Mouse (Mus musculus) midbrain, embryonic 13.5 days (tissue): Measurements from ENCODE around the gene Ampd1. TPM values are rescaled to one million over a fixed set of nuclear protein-coding genes. Genes with fewer than 3 reads are reported as not detected.
"Not testable (repeated sequence)": the region's sequence is repeated elsewhere in the genome, so short reads cannot be mapped to it uniquely, and the experiment has no call there.

Experiments
- ATAC-seq: fragments of 200-750 bp; cut with Nextera tagmentation; 2 replicates; pipeline ENCODE4 v1.8.0; 2017; ENCODE audit warnings: mild to moderate bottlenecking, moderate TSS enrichment, moderate library complexity
- H3K27ac ChIP-seq: fragments of 300-500 bp; sonication (generic); 2 replicates; pipeline ENCODE4 v1.5.1; 2015; ENCODE audit warnings: inconsistent platforms, mild to moderate bottlenecking, moderate library complexity
- H3K27me3 ChIP-seq: fragments of 300-500 bp; sonication (generic); 2 replicates; pipeline ENCODE4 v1.6.1; 2015; ENCODE audit warnings: mild to moderate bottlenecking, inconsistent platforms
- H3K36me3 ChIP-seq: fragments of 300-500 bp; sonication (generic); 2 replicates; pipeline ENCODE4 v1.6.1; 2015; ENCODE audit warnings: mild to moderate bottlenecking, inconsistent platforms
- H3K4me1 ChIP-seq: fragments of 300-500 bp; sonication (generic); replicated peaks from 2 replicates; pipeline ENCODE4 v1.6.1; 2015; ENCODE audit warnings: inconsistent platforms
- H3K4me2 ChIP-seq: fragments of 300-500 bp; sonication (generic); replicated peaks from 2 replicates; pipeline ENCODE4 v1.6.1; 2015; ENCODE audit warnings: moderate library complexity, mild to moderate bottlenecking, inconsistent platforms
- H3K4me3 ChIP-seq: fragments of 300-500 bp; sonication (generic); replicated peaks from 2 replicates; pipeline ENCODE4 v1.5.1; 2015; ENCODE audit warnings: mild to moderate bottlenecking, inconsistent platforms
- H3K9ac ChIP-seq: fragments of 300-500 bp; sonication (generic); replicated peaks from 2 replicates; pipeline ENCODE4 v1.6.1; 2015; ENCODE audit warnings: mild to moderate bottlenecking, inconsistent platforms
- H3K9me3 ChIP-seq: fragments of 300-500 bp; sonication (generic); 2 replicates; pipeline ENCODE4 v1.6.1; 2016; ENCODE audit warnings: mild to moderate bottlenecking, inconsistent platforms
- WGBS: fragments of 180-500 bp; shearing (Covaris S2); methylation state at CpG from one replicate; pipeline ENCODE4 v1.1.7; 2015; 5-methylcytosine and 5-hydroxymethylcytosine counted together
- polyA plus RNA-seq: library from polyadenylated mRNA; unstranded; fragments of >200 nt; fragmentation: Nextera tagmentation; extraction: Ambion mirVana; gene quantifications from 2 replicates; pipeline ENCODE4 v1.2.1, GENCODE M21; 2015

Ampd1 gene
- polyA plus RNA-seq, 1 experiment from 2014 or later, result not detected

DNA sequence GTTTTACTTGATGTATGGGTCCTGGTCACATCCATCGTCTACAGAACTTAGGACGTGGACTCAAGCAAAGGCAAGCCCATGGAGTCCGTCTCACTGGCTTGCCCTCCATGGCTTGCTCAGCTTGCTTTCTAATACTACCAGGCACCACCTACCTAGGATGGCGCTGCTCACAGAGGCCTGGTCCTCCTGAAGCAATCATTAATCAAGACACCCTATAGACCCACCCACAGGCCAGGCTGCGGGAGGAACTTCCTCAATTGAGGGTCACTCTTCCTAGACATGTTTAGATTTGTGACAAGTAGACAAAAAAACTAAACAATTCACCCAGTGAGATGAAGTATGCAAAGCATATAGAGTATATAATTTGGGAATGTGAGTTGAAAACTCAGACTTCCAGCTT is 38.4 kb downstream of the Ampd1 start:
- Histone ChIP-seq H3K4me3 (no peak overlapping the region), H3K27me3 (no peaks in the 10 kb centered on the region), H3K9ac (no peak overlapping the region), H3K4me1 (no peaks in the 10 kb centered on the region), H3K36me3 (no peaks in the 10 kb centered on the region), H3K9me3 (no peaks in the 10 kb centered on the region), H3K27ac (no peak overlapping the region), H3K4me2 (no peak overlapping the region)
- 88% methylated on average over 5 of the region's 5 CpGs for WGBS
- ATAC-seq, result no peak

DNA sequence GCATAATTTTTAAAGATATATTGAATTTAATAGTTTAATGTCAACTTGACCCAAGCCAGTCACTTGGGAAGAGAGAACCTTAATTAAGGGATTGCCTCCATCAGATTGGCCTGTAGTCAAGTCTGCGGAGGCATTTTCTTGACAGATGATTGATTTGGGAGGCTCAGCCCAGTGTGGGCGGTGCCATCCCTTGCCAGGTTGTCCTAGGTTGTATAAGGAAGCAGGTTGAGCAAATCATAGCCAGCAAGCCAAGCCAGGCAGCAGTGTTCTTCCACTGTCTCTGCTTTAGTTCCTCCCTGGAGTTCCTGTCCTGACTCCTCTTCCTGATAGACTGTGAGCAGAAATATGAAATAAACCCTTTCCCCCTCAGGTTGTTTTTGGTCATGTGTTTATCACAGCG is 49.8 kb downstream of the Ampd1 start:
- H3K9ac ChIP-seq, result no peak overlapping the region
- no peak for ATAC-seq
- no peak overlapping the region for H3K4me3 ChIP-seq
- H3K9me3 ChIP-seq, result no peaks in the 10 kb centered on the region
- H3K4me1 ChIP-seq, result peaks cover 8% of the 10 kb centered on the region; the same call in 1 of the 2 replicates
- H3K36me3 ChIP-seq, result no peaks in the 10 kb centered on the region
- H3K27ac ChIP-seq, result no peak overlapping the region
- no peaks in the 10 kb centered on the region for H3K27me3 ChIP-seq
- H3K4me2 ChIP-seq, result no peak overlapping the region
- WGBS, result 89% methylated on average over 3 of the region's 3 CpGs

GRCm38 (mm10) chr3:103126138-103126537 is 52.3 kb downstream of the Ampd1 start:
- no peak for ATAC-seq
- WGBS, result 92% methylated on average over 3 of the region's 3 CpGs
- Histone ChIP-seq H3K4me2 (no peak overlapping the region), H3K9me3 (no peaks in the 10 kb centered on the region), H3K4me3 (no peak overlapping the region), H3K4me1 (peaks cover 14% of the 10 kb centered on the region), H3K9ac (no peak overlapping the region), H3K27ac (no peak overlapping the region), H3K27me3 (no peaks in the 10 kb centered on the region), H3K36me3 (no peaks in the 10 kb centered on the region)

DNA sequence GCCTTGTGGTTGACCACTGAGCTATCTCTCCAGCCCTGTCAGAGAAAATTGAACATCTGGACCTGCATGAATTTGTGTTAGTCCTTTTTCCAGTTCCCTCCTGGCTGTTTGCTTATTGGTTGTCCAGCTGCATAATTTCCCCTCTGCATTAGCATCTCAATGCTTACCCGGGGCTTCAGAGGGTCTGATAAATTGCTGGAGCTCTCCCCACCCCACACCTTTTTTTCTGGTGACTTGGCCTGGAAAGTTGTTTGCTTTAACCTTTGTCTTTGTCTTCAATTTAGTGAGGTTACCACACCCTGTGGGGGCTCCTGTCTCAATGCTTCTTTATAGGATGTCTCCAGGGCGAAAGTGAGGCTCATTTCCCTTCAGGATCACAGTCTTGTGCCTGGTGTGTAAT is 53.4 kb downstream of the Ampd1 start:
- no peak overlapping the region for H3K4me2 ChIP-seq
- no peak overlapping the region for H3K4me3 ChIP-seq
- WGBS, result 12% methylated on average over 2 of the region's 2 CpGs
- no peak overlapping the region for H3K27ac ChIP-seq
- ATAC-seq, result no peak
- H3K9me3 ChIP-seq, result no peaks in the 10 kb centered on the region
- H3K27me3 ChIP-seq, result no peaks in the 10 kb centered on the region
- no peaks in the 10 kb centered on the region for H3K36me3 ChIP-seq
- H3K4me1 ChIP-seq, result peaks cover 14% of the 10 kb centered on the region
- no peak overlapping the region for H3K9ac ChIP-seq

GRCm38 (mm10) chr3:103127721-103128120 is 53.9 kb downstream of the Ampd1 start:
- H3K27ac ChIP-seq, result no peak overlapping the region
- H3K36me3 ChIP-seq, result no peaks in the 10 kb centered on the region
- peaks cover 14% of the 10 kb centered on the region for H3K4me1 ChIP-seq
- H3K9me3 ChIP-seq, result no peaks in the 10 kb centered on the region
- 77% methylated on average over 5 of the region's 5 CpGs for WGBS
- ATAC-seq, result no peak
- H3K27me3 ChIP-seq, result no peaks in the 10 kb centered on the region
- H3K9ac ChIP-seq, result no peak overlapping the region
- H3K4me3 ChIP-seq, result no peak overlapping the region
- H3K4me2 ChIP-seq, result no peak overlapping the region

DNA sequence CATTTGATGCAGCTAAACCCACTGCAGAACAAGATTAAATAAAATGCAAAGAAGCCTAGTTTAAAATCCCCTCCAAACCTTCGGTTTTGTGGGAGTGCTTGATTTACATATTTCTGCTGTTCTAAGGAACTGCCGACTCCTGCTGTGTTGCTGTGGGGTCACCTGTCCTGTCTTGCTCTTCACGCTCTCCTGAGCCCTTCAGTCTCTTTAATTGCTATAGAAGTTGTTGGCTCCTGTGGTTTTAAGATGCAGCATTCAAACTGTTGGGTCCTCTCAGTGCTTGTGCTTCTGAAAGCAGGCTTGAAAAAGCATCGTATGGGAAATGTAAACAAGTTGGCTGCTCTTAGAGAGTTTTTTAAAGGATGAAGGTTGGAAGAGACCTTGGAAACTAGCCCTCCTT is 54.4 kb downstream of the Ampd1 start:
- Histone ChIP-seq H3K27me3 (no peaks in the 10 kb centered on the region), H3K9me3 (no peaks in the 10 kb centered on the region)
- ATAC-seq, result no peak

DNA sequence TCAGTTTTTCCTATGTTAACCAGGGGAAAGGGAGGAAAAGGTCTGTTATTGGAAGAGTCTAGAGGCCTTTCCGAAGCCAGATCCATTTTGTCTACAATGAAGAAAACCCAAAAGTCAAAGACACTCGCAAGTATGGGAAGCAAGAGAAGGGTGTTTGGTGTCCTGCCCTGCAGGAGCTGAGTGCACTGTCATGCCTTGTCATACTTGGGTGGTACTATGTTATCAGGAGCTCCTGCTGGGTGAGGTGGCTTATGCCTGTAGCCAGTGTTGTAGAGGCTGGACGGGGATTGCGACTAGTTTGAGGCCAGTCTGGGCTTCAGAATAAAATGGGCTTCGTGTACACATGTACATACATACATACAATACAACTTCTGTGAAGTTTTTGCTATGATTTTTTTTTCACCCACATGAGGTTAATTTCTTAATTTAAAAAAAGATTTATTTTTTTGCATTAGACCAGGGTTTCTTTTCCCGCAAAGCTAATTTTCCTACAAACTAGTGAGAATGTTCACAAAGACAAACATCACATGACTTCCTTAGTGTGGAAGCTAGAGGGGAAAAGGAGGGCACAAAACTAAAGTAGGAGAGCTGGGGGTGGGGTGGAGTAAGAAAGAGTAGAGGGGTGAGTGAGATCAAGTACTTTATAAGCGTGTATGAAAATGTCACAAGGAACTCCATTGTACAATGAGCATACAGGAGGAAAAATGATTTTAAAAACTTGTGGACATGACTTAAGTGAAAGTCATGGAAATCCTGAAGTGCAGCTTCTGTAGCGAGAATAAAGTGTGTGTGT is 55.7 kb downstream of the Ampd1 start:
- H3K4me2 ChIP-seq, result no peak overlapping the region
- WGBS, result 87% methylated on average over 8 of the region's 8 CpGs
- H3K4me1 ChIP-seq, result peaks cover 14% of the 10 kb centered on the region
- H3K27ac ChIP-seq, result 0 out of 2 replicates have a peak overlapping the region, but pooled peaks have one; percentile 14
- no peak overlapping the region for H3K4me3 ChIP-seq
- no peak for ATAC-seq
- H3K9ac ChIP-seq, result no peak overlapping the region
- H3K27me3 ChIP-seq, result no peaks in the 10 kb centered on the region
- no peaks in the 10 kb centered on the region for H3K36me3 ChIP-seq
- H3K9me3 ChIP-seq, result no peaks in the 10 kb centered on the region

More for the DNA sequence above, 54.4 kb downstream of the Ampd1 start:
- Histone ChIP-seq H3K4me2 (no peak overlapping the region), H3K36me3 (no peaks in the 10 kb centered on the region), H3K9ac (no peak overlapping the region), H3K4me3 (no peak overlapping the region), H3K4me1 (peaks cover 14% of the 10 kb centered on the region), H3K27ac (no peak overlapping the region)
- 39% methylated on average over 4 of the region's 4 CpGs for WGBS

DNA sequence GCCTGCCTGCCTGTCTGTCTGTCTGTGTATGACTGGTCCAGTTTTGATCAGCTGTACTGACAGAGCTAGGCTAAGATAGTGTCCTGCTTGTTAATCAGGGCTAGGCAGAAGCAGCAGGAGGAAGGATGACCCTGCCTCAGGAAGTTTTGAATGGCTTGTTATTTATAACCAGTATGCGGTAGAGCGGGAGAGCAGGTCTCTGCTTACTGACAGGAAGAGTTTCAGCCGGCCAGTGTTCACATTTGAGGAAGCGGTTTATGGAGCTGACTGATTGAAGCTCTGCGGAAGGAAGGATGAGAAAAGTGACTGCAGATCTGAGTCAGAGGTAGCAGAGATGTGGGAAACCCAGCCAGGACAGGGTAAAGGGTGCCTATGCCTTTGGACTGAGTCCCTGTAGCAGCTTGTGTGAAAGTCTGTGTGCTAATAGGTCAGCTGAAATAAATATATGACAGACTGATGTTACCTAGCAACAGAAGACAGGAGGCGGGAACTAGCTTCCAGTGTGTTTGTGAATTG is 56.5 kb downstream of the Ampd1 start:
- Histone ChIP-seq H3K36me3 (no peaks in the 10 kb centered on the region), H3K4me2 (no peak overlapping the region), H3K27ac (0 out of 2 replicates have a peak overlapping the region, but pooled peaks have one; percentile 14), H3K4me3 (no peak overlapping the region), H3K9ac (no peak overlapping the region), H3K4me1 (peaks cover 14% of the 10 kb centered on the region), H3K27me3 (no peaks in the 10 kb centered on the region), H3K9me3 (no peaks in the 10 kb centered on the region)
- ATAC-seq, result 0 out of 2 replicates have a peak, but pooled peaks have one; percentile 37
- WGBS, result 57% methylated on average over 6 of the region's 6 CpGs

- H3K27me3 ChIP-seq, result no peaks in the 10 kb centered on the region
- no peak overlapping the region for H3K4me2 ChIP-seq
- H3K4me1 ChIP-seq, result peaks cover 6% of the 10 kb centered on the region
- no peak overlapping the region for H3K9ac ChIP-seq
- H3K9me3 ChIP-seq, result no peaks in the 10 kb centered on the region
- no peaks in the 10 kb centered on the region for H3K36me3 ChIP-seq
- H3K27ac ChIP-seq, result no peak overlapping the region
- H3K4me3 ChIP-seq, result no peak overlapping the region
- no peak for ATAC-seq
- WGBS, result 93% methylated on average over 10 of the region's 10 CpGs
Observed at GRCm38 (mm10) chr3:103133098-103133497, 59.3 kb downstream of the Ampd1 start.

DNA sequence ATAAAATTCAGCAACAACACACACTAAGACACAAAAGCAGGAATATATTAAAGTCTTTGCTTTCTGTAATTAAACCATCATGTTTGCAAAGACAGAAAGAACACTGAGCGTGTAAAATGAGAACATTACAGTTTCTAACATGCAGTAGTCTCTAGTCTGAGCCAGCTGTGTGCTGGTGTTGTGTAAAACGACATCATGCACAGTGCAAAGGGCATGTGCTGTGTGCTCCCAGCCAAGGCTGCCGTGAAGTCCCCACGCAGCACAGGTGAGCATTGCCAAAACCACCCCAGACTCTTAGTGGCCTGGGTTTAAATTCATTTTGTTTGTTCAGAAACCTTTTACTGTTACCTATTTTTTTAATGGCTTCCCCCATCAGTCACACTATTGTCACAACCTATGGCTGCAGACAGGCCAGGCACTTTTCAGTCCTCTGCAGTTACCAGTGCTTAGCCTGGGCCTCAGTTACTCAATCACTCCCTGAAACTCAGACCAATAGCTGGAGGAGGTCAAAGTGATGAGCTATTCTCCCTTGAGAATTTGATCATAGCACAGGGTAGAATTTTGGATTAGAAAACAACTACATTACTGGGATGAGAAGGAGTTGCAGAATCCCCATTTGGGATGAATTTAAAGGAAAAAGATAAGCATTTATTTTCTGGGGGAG is 62.7 kb downstream of the Ampd1 start:
- Histone ChIP-seq H3K4me3 (no peak overlapping the region), H3K9ac (no peak overlapping the region), H3K27ac (no peak overlapping the region), H3K27me3 (no peaks in the 10 kb centered on the region), H3K4me2 (no peak overlapping the region), H3K4me1 (no peaks in the 10 kb centered on the region), H3K9me3 (no peaks in the 10 kb centered on the region), H3K36me3 (no peaks in the 10 kb centered on the region)
- ATAC-seq, result no peak
- WGBS, result 93% methylated on average over 4 of the region's 4 CpGs

DNA sequence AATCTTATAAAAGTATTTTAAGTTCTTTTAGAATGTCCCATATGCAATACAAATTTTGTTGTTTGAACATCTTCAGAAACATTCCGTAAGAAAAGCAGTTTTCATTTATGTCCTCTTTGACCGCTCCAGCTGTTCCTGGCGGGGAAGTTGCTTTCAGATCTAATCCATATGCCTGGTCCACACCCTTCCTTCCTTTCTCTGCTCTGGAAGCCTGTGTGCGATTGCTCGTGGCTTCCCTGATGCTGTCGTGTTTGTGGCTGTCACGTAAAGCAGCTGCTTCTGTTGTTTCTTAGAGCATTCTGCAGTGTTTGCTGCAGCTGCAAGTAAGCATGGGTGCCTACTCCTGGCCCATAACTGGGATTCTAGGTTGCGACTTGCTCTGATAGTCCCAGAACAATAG is 65.2 kb downstream of the Ampd1 start:
- Histone ChIP-seq H3K36me3 (no peaks in the 10 kb centered on the region), H3K9ac (no peak overlapping the region), H3K27me3 (no peaks in the 10 kb centered on the region), H3K4me2 (no peak overlapping the region), H3K9me3 (no peaks in the 10 kb centered on the region), H3K27ac (no peak overlapping the region), H3K4me1 (no peaks in the 10 kb centered on the region), H3K4me3 (no peak overlapping the region)
- ATAC-seq, result no peak
- 78% methylated on average over 8 of the region's 8 CpGs for WGBS

DNA sequence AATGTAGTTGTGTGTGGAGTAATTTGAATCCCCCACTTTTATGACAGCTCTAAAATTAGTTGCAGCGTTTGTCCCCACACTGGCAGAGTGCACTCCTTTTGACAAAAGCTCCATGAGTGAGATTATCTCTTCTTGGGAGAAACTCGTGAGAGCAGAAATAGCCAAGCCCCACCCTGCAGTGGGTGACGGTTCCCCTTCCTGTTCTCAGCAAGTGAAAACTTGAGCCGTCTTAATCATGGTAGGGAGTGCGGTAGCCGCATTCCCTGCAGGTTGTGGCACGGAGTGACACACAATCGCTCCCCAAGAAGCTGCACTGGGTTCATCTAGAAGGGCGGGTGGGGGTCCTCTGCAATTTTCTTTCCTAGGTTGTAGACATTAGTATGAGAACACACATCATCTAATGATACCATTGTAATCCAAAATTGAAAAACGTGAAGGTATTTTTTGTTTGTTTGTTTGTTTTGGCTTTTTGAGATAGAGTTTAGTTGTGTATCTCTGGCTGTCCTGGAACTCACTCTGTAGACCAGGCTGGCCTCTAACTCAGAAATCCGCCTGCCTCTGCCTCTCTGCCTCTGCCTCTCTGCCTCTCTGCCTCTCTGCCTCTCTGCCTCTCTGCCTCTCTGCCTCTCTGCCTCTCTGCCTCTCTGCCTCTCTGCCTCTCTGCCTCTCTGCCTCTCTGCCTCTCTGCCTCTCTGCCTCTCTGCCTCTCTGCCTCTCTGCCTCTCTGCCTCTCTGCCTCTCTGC is 66.5 kb downstream of the Ampd1 start:
- H3K4me3 ChIP-seq, H3K9ac ChIP-seq, H3K36me3 ChIP-seq, H3K9me3 ChIP-seq, H3K4me1 ChIP-seq, H3K27ac ChIP-seq, H3K27me3 ChIP-seq, ATAC-seq, H3K4me2 ChIP-seq: not testable (repeated sequence)
- 70% methylated on average over 11 of the region's 11 CpGs for WGBS
